Mouse (Mus musculus): ENCODE measurements around the gene Fam221b.

The Fam221b gene

GRCm38 (mm10) chr4:43668782-43669427, at the start of gene Fam221b, which contains the start of gene Tmem8b:
TSS of gene Fam221b (minus strand) at chr4:43669145.
TSS of gene Tmem8b (plus strand) at chr4:43668971.
- no peak for TF ChIP-seq GATA4 (IDR thresholded peaks at IDR 0.05; ENCODE audit: insufficient replicate concordance, low read length)

GRCm38 (mm10) chr4:43713652-43714219, 44.8 kb upstream of the Fam221b start:
- TF ChIP-seq GATA4 (IDR thresholded peaks at IDR 0.05; ENCODE audit: insufficient replicate concordance, low read length), result no peak

GRCm38 (mm10) chr4:43711821-43712220, 42.9 kb upstream of the Fam221b start:
- TF ChIP-seq GATA4 (IDR thresholded peaks at IDR 0.05; ENCODE audit: insufficient replicate concordance, low read length), result no peak

GRCm38 (mm10) chr4:43709869-43710268, 40.9 kb upstream of the Fam221b start, which contains the start of gene Olfr71:
TSS of gene Olfr71 (minus strand) at chr4:43710255.
- no peak for TF ChIP-seq GATA4 (IDR thresholded peaks at IDR 0.05; ENCODE audit: insufficient replicate concordance, low read length)

- TF ChIP-seq GATA4 (IDR thresholded peaks at IDR 0.05; ENCODE audit: insufficient replicate concordance, low read length), result no peak
Observed at GRCm38 (mm10) chr4:43705991-43706390, 37.0 kb upstream of the Fam221b start.

- TF ChIP-seq GATA4 (IDR thresholded peaks at IDR 0.05; ENCODE audit: insufficient replicate concordance, low read length), result no peak
Observed at GRCm38 (mm10) chr4:43703851-43704250, 34.9 kb upstream of the Fam221b start.

GRCm38 (mm10) chr4:43703439-43703838, 34.5 kb upstream of the Fam221b start:
- TF ChIP-seq GATA4 (IDR thresholded peaks at IDR 0.05; ENCODE audit: insufficient replicate concordance, low read length), result no peak

- TF ChIP-seq GATA4 (IDR thresholded peaks at IDR 0.05; ENCODE audit: insufficient replicate concordance, low read length), result no peak
Observed at GRCm38 (mm10) chr4:43700707-43701106, 31.8 kb upstream of the Fam221b start, which contains the start of gene Olfr70. TSS of gene Olfr70 (minus strand) at chr4:43700807.

GRCm38 (mm10) chr4:43696561-43696960, 27.6 kb upstream of the Fam221b start:
- TF ChIP-seq GATA4 (IDR thresholded peaks at IDR 0.05; ENCODE audit: insufficient replicate concordance, low read length), result no peak

GRCm38 (mm10) chr4:43695249-43695671, 26.3 kb upstream of the Fam221b start:
- TF ChIP-seq GATA4 (IDR thresholded peaks at IDR 0.05; ENCODE audit: insufficient replicate concordance, low read length), result no peak

GRCm38 (mm10) chr4:43694439-43695248, 25.7 kb upstream of the Fam221b start:
- no peak for TF ChIP-seq GATA4 (IDR thresholded peaks at IDR 0.05; ENCODE audit: insufficient replicate concordance, low read length)

GRCm38 (mm10) chr4:43693806-43694241, 24.9 kb upstream of the Fam221b start:
- TF ChIP-seq GATA4 (IDR thresholded peaks at IDR 0.05; ENCODE audit: insufficient replicate concordance, low read length), result no peak

GRCm38 (mm10) chr4:43691026-43691425, 22.1 kb upstream of the Fam221b start:
- no peak for TF ChIP-seq GATA4 (IDR thresholded peaks at IDR 0.05; ENCODE audit: insufficient replicate concordance, low read length)

- no peak for TF ChIP-seq GATA4 (IDR thresholded peaks at IDR 0.05; ENCODE audit: insufficient replicate concordance, low read length)
Observed at GRCm38 (mm10) chr4:43690021-43690420, 21.1 kb upstream of the Fam221b start.

- no peak for TF ChIP-seq GATA4 (IDR thresholded peaks at IDR 0.05; ENCODE audit: insufficient replicate concordance, low read length)
Observed at GRCm38 (mm10) chr4:43679416-43680043, 10.6 kb upstream of the Fam221b start.

All from liver, adult (tissue).